Mouse (Mus musculus) lung, embryonic 14.5 days (tissue): ENCODE measurements around the gene Hexim1. TPM values are rescaled to one million over a fixed set of nuclear protein-coding genes. Genes with fewer than 3 reads are reported as not detected.
A peak's percentile ranks its signal among the peaks of the same experiment; 100 is the strongest.

ENCODE experiments used
- ATAC-seq: fragments of 200-750 bp; cut with Nextera tagmentation; 2 replicates; pipeline ENCODE4 v1.8.0; 2017; ENCODE audit warnings: mild to moderate bottlenecking, moderate TSS enrichment, moderate library complexity; ENCODE audit not compliant: insufficient read depth
- DNase-seq: peaks from one replicate; pipeline ENCODE4 v3.0.0-alpha.2; 2015
- H3K27ac ChIP-seq: fragments of 300-500 bp; sonication (generic); 2 replicates; pipeline ENCODE4 v1.5.1; 2014; ENCODE audit warnings: low read depth, mild to moderate bottlenecking, moderate library complexity
- H3K27me3 ChIP-seq: fragments of 300-500 bp; sonication (generic); 2 replicates; pipeline ENCODE4 v1.6.1; 2014; ENCODE audit warnings: low read length, control low read depth; ENCODE audit not compliant: insufficient read depth
- H3K36me3 ChIP-seq: fragments of 300-500 bp; sonication (generic); 2 replicates; pipeline ENCODE4 v1.6.1; 2014; ENCODE audit warnings: control low read depth; ENCODE audit not compliant: insufficient read depth
- H3K4me1 ChIP-seq: fragments of 300-500 bp; sonication (generic); 2 replicates; pipeline ENCODE4 v1.6.1; 2014; ENCODE audit warnings: antibody characterized with exemption, control low read depth; ENCODE audit not compliant: insufficient read depth
- H3K4me2 ChIP-seq: fragments of 300-500 bp; sonication (generic); 2 replicates; pipeline ENCODE4 v1.6.1; 2014; ENCODE audit warnings: mild to moderate bottlenecking
- H3K4me3 ChIP-seq: fragments of 300-500 bp; sonication (generic); 2 replicates; pipeline ENCODE4 v1.5.1; 2014; ENCODE audit warnings: low read depth, low read length
- H3K9ac ChIP-seq: fragments of 300-500 bp; sonication (generic); 2 replicates; pipeline ENCODE4 v1.6.1; 2014
- H3K9me3 ChIP-seq: fragments of 300-500 bp; sonication (generic); 2 replicates; pipeline ENCODE4 v1.6.1; 2016; ENCODE audit warnings: low read depth, low read length, control low read depth
- CTCF ChIP-seq: IDR thresholded peaks from 2 replicates; pipeline ENCODE4 v1.5.1; 2016; ENCODE audit warnings: antibody characterized with exemption, low read depth
- WGBS: fragments of 180-500 bp; shearing (Covaris S2); extraction: QIAGEN DNeasy Blood & Tissue Kit; methylation state at CpG from one replicate; pipeline ENCODE4 v1.1.7; 2014; 5-methylcytosine and 5-hydroxymethylcytosine counted together
- polyA plus RNA-seq: library from polyadenylated mRNA; unstranded; fragments of >200 nt; fragmentation: Nextera tagmentation; extraction: Ambion mirVana; gene quantifications from 2 replicates; pipeline ENCODE4 v1.2.1, GENCODE M21; 2014

The Hexim1 gene
- polyA plus RNA-seq, 1 experiment from 2014 or later: 5.3 TPM

DNA sequence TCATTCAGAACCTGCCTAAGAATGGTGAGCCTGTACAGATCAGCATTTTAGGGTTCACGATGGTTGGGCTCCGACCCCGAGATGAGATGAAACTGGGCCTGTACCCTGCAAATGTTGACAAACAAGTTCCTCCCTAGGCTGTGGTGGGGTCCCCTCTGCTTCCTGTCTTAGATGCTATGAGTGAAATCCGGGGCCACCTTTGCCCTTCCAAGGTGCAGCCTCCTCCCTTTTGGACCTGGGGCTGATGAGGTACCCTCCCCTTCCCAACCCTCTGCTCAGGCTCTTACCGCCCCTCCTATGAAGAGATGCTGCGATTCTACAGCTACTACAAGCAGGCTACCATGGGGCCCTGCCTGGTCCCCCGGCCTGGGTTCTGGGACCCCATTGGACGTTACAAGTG, 12.4 kb upstream of the Hexim1 start:
- peaks cover 13% of the 10 kb centered on the region for H3K27me3 ChIP-seq
- ATAC-seq (no peak), DNase-seq (no peak)
- peak overlapping the region; percentile 52 for H3K9ac ChIP-seq
- no peaks in the 10 kb centered on the region for H3K36me3 ChIP-seq
- TF ChIP-seq CTCF: no peak
- peak overlapping the region; percentile 75 for H3K4me2 ChIP-seq
- peak overlapping the region; percentile 52 for H3K4me3 ChIP-seq
- 48% methylated on average over 8 of the region's 8 CpGs for WGBS
- peaks cover 12% of the 10 kb centered on the region; the same call in 1 of the 2 replicates for H3K4me1 ChIP-seq
- H3K27ac ChIP-seq: no peak overlapping the region
- no peaks in the 10 kb centered on the region for H3K9me3 ChIP-seq

DNA sequence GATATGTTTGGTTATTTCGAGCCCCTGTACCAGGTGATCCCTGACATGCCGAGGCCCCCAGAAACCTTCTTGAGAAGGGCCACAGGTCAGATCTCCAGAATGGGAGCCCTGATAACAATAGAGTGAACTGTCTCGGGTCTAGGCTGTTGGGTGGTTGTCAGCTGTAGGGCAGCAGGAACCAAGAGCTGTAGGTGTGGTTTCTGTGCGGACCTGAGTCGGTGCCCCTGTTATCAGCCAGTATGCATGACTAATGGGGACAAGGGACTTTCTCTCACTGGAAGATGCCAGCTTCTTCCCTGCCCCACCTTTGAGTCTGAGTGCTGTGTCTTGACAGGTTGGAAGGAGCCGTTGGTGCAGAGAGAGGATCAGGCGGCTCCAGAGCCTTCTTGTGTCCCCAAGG, 11.6 kb upstream of the Hexim1 start:
- peak overlapping the region; percentile 75; the same call in 1 of the 2 replicates for H3K4me2 ChIP-seq
- H3K4me1 ChIP-seq: peaks cover 12% of the 10 kb centered on the region; the same call in 1 of the 2 replicates
- no peak overlapping the region for H3K9ac ChIP-seq
- ATAC-seq: no peak
- H3K4me3 ChIP-seq: no peak overlapping the region
- no peaks in the 10 kb centered on the region for H3K36me3 ChIP-seq
- H3K27me3 ChIP-seq: peaks cover 13% of the 10 kb centered on the region
- TF ChIP-seq CTCF: no peak
- H3K27ac ChIP-seq: no peak overlapping the region
- DNase-seq: no peak
- no peaks in the 10 kb centered on the region for H3K9me3 ChIP-seq
- WGBS: 69% methylated on average over 7 of the region's 7 CpGs

DNA sequence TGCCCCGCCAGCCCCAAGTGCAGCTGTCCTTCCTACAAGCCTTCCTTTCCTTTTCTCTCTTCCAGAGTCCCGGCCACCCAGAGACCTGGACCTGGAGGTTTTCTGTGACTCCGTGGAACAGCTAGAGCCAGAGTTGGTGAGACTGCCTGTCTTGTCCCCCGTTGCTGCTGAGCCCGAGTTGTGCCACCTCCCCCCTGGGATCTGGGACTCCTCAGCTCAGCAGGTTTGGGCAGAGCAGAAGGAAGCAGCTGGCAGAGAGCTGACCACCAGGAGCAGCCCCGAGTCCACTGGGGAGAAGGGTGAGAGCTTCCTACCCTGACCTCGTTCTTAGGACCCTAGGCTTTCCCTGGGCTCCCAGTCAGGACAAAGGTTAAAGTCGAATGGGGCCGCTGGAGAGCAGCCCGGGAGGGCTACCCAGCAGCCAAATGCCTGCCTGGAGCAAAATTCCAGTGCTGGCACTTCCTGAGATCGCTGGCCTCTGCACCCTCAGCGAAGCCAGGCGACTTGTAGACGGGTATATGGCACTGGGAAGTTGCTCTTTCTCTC, 10.8 kb upstream of the Hexim1 start:
- no peaks in the 10 kb centered on the region for H3K36me3 ChIP-seq
- ATAC-seq (no peak), DNase-seq (no peak)
- H3K27ac ChIP-seq: no peak overlapping the region
- peaks cover 12% of the 10 kb centered on the region; the same call in 1 of the 2 replicates for H3K4me1 ChIP-seq
- TF ChIP-seq CTCF: no peak
- no peaks in the 10 kb centered on the region for H3K9me3 ChIP-seq
- no peak overlapping the region for H3K4me3 ChIP-seq
- H3K4me2 ChIP-seq: no peak overlapping the region
- peaks cover 9% of the 10 kb centered on the region for H3K27me3 ChIP-seq
- H3K9ac ChIP-seq: no peak overlapping the region
- 53% methylated on average over 14 of the region's 14 CpGs for WGBS

- Histone ChIP-seq H3K36me3 (no peaks in the 10 kb centered on the region), H3K27ac (no peak overlapping the region), H3K4me1 (peaks cover 12% of the 10 kb centered on the region; the same call in 1 of the 2 replicates), H3K4me2 (no peak overlapping the region), H3K9ac (no peak overlapping the region), H3K4me3 (no peak overlapping the region), H3K27me3 (peaks cover 4% of the 10 kb centered on the region), H3K9me3 (no peaks in the 10 kb centered on the region)
- DNase-seq: no peak
- WGBS: 78% methylated on average over 6 of the region's 6 CpGs
- no peak for TF ChIP-seq CTCF
- ATAC-seq: no peak
Observed at GRCm38 (mm10) chr11:103105810-103106209, 10.2 kb upstream of the Hexim1 start.

DNA sequence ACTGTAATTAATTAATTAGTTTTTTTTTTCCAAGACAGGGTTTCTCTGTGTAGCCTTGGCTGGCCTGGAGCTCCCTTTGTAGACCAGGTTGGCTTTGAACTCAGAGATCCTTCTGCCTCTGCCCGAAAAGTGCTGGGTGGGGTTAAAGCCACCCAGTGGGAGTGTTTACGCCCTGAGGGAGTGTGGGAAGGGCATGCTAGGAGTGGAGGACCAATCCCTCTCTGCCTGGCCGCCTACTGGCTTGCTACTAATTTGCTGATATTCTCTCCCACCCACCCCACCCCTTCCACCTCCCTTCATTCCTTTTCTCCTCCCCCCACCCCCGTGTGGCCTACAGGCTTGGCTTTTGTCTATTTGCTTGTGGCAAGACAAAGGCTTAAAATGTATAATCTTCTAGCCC, 9.6 kb upstream of the Hexim1 start:
- 62% methylated on average over 4 of the region's 4 CpGs for WGBS
- no peak for ATAC-seq
- H3K27me3 ChIP-seq: no peaks in the 10 kb centered on the region
- TF ChIP-seq CTCF: no peak
- H3K9ac ChIP-seq: no peak overlapping the region
- H3K4me3 ChIP-seq: no peak overlapping the region
- no peak overlapping the region for H3K4me2 ChIP-seq
- no peak overlapping the region for H3K27ac ChIP-seq
- no peaks in the 10 kb centered on the region for H3K36me3 ChIP-seq
- DNase-seq: no peak
- H3K4me1 ChIP-seq: peaks cover 11% of the 10 kb centered on the region
- H3K9me3 ChIP-seq: no peaks in the 10 kb centered on the region

GRCm38 (mm10) chr11:103111301-103111700, 4.7 kb upstream of the Hexim1 start:
- H3K27ac ChIP-seq: no peak overlapping the region
- ATAC-seq (no peak), DNase-seq (no peak)
- TF ChIP-seq CTCF: no peak
- H3K4me2 ChIP-seq: peak overlapping the region; percentile 86
- H3K9me3 ChIP-seq: no peaks in the 10 kb centered on the region
- no peaks in the 10 kb centered on the region for H3K27me3 ChIP-seq
- WGBS: 19% methylated on average over 10 of the region's 10 CpGs
- no peaks in the 10 kb centered on the region for H3K36me3 ChIP-seq
- peak overlapping the region; percentile 41 for H3K4me3 ChIP-seq
- peak overlapping the region; percentile 59 for H3K9ac ChIP-seq
- peaks cover 17% of the 10 kb centered on the region for H3K4me1 ChIP-seq

GRCm38 (mm10) chr11:103111881-103112551, 4.0 kb upstream of the Hexim1 start:
- ATAC-seq: no peak

More at GRCm38 (mm10) chr11:103111881-103112551, 4.0 kb upstream of the Hexim1 start:
- no peaks in the 10 kb centered on the region for H3K36me3 ChIP-seq
- peak overlapping the region; percentile 41 for H3K4me3 ChIP-seq
- no peak for TF ChIP-seq CTCF
- H3K27ac ChIP-seq: peak overlapping the region; percentile 58
- no peaks in the 10 kb centered on the region for H3K9me3 ChIP-seq
- peak; percentile 78 for DNase-seq
- peaks cover 17% of the 10 kb centered on the region for H3K4me1 ChIP-seq
- no peaks in the 10 kb centered on the region for H3K27me3 ChIP-seq
- under 1% methylated on average over 28 of the region's 28 CpGs for WGBS
- peak overlapping the region; percentile 86 for H3K4me2 ChIP-seq
- peak overlapping the region; percentile 59 for H3K9ac ChIP-seq
